Mouse (Mus musculus) mouse embryonic stem cell (cell line): ENCODE measurements around the gene Acbd6.

Experiments
- in situ Hi-C, 2 experiments: fragments of 300-500 bp; cut with MboI; formaldehyde crosslinking; loops; 1 replicate in 1 of 2; 3 replicates in 1 of 2; pipeline ENCODE4 v1.14.3; 2019 to 2020; ENCODE audit warnings: low sequenced_read_pairs in 2 of 2, low pct_unique_long_range_greater_than_20kb in 1 of 2, mixed read lengths in 1 of 2; ENCODE audit not compliant: unreplicated experiment in 1 of 2

The Acbd6 gene

GRCm38 (mm10) chr1:155537005-155537642, 20.8 kb upstream of the Acbd6 start:
- in situ Hi-C loops = loop anchor here in 1 of 2 experiments (25.0 kb wide), 1 partner anchor 500 kb away; no protein-coding TSS in a partner anchor

DNA sequence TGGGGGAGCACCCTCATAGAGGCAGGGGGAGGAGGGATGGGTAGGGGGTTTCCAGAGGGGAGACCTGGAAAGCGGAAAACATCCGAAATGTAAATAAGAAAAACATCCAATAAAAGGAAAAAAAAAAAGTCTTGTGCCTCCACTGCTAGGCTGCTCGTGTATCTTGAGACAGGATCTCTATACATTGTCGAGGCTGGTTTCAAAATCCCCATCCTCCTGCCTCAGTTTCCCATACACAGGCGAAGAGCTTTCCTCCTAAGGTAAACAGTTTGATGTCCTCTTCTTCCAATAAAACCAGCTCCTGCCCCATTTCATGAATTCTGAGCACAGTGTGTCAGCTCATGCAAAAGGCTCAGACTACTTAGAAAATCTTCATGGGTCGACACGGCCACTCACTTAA, 19.9 kb upstream of the Acbd6 start:
- in situ Hi-C loops = loop anchor here in 1 of 2 experiments (25.0 kb wide), 1 partner anchor 501 kb away; no protein-coding TSS in a partner anchor

- in situ Hi-C loops = no loop called here
Observed at GRCm38 (mm10) chr1:155557642-155558011, 293 bp upstream of the Acbd6 start.

DNA sequence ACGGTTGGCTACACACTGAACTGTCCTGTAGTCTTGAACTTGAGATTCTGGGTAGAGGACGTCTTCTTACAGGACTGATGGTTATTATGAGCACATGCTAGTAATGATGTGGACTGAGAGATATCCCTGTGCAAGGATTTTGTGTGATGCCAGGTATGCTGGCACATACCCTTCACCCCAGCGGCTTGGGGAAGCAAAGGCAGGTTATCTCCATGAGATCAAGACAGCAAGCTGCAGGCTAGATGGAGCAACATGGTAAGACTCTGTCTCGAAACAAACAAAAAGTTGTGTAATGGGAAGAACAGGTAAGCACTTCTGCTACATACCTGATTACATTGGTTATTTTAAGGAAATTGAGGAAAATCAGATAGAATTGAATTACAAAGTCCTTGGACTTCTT, 2.1 kb downstream of the Acbd6 start:
- in situ Hi-C loops = no loop called here

DNA sequence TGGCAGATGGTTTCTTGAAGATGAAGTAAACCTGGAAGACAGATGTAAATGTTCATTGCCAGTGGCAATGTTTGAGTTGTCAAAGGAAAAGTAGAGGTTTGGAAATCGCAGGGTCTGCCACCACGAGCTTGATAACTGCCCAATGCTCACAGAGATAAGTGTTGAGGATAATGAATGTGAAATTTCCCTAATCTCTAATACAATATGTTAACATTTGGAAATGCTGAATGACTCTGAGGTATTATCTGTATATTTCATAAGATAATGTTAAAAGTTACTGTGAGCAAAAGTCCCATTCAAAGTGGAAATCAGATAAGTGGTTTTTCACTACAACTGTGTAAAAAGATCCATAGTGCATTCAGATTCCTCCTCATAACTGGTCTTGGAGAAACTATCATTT, 2.8 kb downstream of the Acbd6 start:
- in situ Hi-C loops = no loop called here

DNA sequence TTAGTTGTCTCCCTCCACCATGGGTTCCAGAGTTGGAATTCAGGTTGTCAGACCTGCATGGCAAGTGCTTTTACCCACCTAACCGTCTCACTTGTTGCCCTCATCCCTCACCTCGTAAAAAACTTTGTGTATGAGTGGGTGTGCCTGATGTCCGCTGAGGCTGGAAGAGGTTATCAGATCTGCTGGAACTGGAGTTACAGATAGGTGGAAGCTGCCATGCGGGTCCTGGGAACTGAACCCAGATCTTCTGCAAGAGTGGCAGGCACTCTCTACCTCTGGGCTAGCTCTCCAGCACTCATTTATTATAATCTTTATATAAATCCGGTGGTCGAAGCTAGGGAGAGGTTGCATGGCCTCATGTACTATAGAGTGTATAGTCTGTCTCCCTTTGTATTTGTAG, 4.3 kb downstream of the Acbd6 start:
- in situ Hi-C loops = no loop called here

DNA sequence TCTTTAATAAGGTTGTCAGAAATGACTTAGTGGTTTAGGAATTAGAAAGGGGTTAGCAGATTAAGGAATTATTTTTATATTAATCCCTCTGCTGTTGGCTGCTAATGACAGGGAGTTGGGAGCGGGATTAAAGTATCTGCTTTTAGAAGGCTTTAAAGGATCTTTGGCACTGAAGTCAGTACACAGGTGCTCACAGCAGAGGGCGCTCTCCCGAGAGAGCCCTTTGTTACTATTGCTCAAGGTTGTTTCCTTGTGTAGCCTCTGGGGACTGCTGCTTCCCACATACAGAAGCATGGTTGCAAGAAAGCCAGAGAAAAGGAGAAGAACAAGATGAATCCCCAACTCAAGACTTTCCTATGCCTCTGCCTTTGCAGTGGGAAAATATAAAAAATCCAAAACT, 6.8 kb downstream of the Acbd6 start:
- in situ Hi-C loops = no loop called here

GRCm38 (mm10) chr1:155568133-155568532, 10.2 kb downstream of the Acbd6 start:
- in situ Hi-C loops = no loop called here

DNA sequence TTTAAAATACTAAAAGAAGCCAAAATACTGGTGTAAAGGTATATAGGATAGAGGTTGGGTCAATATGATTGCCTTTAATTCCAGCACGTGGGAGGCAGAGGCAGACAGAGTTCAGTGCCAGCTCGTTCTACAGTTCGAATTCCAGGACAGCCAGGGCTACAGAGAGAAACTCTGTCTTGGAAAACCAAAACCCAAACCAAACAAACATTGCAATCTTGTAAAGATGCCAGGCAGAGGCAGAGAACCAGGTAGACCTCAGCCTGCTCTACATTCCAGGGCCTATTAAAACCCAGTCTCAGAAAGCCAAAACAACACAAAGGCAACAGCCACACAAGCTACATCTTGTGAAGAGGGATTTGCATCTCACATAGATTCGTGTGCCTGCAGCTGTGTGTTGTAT, 11.4 kb downstream of the Acbd6 start:
- in situ Hi-C loops = no loop called here

- in situ Hi-C loops = no loop called here
Observed at GRCm38 (mm10) chr1:155574966-155575673, 17.2 kb downstream of the Acbd6 start.

- in situ Hi-C loops = no loop called here
Observed at GRCm38 (mm10) chr1:155576432-155576831, 18.5 kb downstream of the Acbd6 start.

DNA sequence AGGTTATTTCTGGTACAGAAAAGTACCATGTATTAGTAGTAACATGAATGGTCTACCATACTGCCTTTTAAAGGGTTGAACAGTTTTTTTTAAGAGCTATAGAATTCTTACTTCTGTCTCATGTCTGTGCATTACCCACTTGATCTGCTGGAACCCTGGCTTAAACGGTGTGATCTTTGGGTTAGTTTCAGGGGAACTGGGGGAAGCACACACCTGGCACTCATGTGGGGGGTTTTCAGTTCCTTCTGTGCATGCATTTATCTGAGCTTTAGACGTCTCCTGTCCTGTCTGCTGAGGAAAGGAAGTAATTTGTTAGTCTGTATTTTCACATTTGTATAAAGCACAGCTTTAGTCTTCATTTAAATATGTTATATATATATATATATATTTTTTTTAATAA, 19.4 kb downstream of the Acbd6 start:
- in situ Hi-C loops = no loop called here

DNA sequence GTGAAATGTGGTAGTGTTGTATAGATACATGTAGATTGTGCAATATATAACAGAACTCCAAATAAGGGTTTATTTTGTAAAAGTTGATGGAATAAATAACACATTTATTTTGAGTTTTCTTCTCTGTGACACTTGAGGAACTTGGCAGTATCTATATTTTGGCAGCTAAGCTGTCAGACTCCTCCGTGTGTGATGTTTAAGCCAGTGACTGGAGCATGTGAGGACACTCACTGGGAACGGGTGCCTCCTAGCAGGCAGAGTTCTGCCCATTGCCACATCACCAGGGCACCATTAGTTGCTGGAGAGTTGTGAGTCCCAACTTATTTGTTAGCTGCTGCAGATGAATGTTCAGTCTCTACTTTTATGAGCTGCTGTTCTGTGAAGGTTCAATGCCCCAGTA, 30.0 kb downstream of the Acbd6 start:
- in situ Hi-C loops = no loop called here

GRCm38 (mm10) chr1:155594141-155594540, 36.2 kb downstream of the Acbd6 start:
- in situ Hi-C loops = no loop called here

DNA sequence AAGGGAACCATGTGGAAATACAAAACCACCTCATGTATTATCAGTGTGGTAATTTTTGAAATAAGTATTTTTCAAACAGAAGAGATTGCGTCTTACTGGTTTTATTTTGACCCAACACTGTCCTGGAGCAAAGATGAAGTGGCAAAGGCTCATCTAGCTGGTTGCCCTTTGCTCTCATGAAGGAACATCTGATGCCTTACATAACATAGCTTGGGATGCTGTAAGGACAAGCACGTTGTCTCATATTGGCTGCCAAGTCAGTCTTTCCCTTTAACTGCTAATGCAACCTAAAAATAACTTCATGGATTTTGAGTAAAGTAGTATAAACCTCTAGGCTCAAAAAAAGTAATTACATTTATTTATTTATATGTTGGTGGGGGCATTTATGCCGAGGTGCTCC, 38.7 kb downstream of the Acbd6 start:
- in situ Hi-C loops = no loop called here

GRCm38 (mm10) chr1:155604706-155605105, 46.8 kb downstream of the Acbd6 start:
- in situ Hi-C loops = no loop called here

DNA sequence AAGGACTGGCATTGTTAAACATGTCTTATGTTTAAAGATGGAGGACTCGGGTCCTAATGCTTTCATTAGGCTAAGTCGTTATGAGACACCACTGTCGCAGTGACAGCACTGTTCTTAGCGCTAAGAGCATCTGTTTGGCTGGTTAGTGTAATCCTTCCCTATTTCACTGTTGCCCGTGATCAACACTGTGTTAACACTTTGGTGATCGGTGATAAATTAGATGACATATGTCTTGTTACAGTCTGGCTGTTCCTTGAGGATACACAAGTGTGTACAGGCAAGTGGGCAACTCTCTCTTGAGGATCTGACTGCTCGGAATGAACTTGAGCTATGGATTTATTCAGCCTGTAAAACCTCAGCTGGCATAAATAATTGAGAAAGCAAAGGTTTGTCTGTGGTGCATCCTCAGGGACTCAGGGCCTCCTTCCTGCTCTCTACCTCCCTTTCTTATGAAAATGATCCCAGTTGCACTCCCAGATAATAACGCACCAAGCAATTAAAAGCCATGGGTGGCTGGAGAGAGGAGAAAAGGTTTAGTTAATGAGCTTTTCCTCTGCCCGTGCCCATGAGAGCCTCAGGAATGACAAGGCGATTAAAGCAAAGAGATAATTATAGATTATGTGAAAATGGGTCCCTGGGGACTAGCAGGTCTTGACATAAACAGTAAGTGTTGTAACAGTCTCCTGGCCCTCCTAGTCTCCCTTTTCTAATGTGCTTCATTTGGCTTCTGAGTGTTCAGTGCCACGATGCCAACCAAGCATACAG, 47.7 kb downstream of the Acbd6 start:
- in situ Hi-C loops = no loop called here

- in situ Hi-C loops = no loop called here
Observed at GRCm38 (mm10) chr1:155606156-155606531, 48.2 kb downstream of the Acbd6 start.

DNA sequence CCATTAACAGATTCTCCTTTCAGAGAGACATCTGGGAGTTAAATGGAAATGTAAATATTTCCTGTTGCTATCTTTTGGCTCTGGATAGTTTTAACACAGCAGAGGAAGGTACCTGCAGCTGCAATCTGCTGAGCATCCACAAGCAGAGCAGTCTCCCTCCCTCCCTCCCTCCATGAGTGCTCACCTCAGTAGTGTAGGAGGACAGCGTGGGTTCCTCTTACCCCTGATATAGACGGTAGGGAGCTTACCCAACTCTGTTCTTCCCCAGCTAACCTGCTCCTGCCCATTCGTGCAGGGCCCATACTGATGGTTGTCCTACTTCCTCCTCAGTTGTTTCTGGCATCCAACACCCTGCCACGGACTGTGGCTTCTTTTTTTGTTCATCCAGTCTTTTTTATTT, 50.6 kb downstream of the Acbd6 start:
- in situ Hi-C loops = no loop called here

DNA sequence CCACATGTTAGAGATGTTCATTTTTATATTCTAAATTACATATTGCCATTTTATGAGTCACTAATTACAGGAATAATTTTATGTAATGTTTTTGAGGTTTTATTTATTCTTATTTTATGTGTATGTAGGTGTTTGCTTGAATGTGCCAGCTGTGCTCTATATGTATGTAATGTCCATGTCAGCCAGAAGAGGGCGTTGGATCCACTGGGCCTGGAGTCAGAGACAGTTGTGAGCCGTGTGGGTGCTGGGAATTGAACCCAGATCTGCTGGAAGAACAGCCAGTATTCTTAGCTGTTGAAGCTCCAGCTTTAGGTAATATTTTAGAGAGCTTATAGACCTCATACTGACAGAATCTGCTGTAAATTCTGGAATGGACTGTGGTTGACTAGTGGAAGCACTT, 56.5 kb downstream of the Acbd6 start:
- in situ Hi-C loops = no loop called here
